Mouse (Mus musculus) thymus, postnatal 14 days (tissue): ENCODE data around the gene Rbbp4.

Experiments
- DNase-seq: peaks from one replicate; pipeline ENCODE4 v3.0.0; 2021

Rbbp4 gene

DNA sequence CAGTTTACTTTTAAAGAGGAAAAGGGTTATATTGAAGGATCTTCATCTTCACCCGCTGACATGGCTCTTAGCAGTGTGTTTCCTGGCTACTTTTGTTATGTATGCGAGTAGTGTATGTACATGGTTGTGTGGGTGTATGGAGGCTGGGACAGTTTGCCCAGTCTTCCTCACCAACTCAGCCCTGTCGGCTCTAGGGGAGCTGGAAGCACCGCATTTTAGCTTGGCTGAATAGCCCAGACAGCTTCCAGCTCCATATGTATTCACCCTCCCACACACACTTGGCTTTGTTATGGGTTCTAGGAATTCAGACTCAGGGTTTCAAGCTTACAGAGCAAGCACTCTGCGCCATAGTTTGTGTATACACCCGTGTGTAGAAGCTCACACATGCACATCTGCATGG is 15.9 kb upstream of the Rbbp4 start:
- DNase-seq, result no peak

DNA sequence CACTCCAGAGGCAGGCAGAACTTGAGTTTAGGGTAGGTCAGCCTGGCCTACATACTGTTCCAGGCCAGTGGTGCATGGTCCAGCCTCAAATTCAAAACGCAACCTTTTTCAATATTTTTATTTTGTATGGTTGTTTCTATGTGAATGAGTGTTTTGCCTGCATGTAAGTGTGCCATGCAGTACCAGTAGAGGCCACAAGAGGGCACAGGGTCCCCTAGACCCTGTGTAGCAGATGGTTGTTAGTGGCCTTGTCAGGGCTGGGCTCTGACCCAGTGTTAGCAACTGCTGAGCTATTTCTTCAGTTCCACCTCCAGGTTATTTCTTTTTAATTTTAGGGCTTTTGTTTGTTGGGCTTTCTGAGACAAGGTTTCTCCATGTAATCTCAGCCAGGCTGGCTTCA is 15.5 kb upstream of the Rbbp4 start:
- peak; percentile 82 for DNase-seq

- DNase-seq, result no peak
Measured at GRCm38 (mm10) chr4:129346481-129347154, 11.4 kb upstream of the Rbbp4 start.

DNA sequence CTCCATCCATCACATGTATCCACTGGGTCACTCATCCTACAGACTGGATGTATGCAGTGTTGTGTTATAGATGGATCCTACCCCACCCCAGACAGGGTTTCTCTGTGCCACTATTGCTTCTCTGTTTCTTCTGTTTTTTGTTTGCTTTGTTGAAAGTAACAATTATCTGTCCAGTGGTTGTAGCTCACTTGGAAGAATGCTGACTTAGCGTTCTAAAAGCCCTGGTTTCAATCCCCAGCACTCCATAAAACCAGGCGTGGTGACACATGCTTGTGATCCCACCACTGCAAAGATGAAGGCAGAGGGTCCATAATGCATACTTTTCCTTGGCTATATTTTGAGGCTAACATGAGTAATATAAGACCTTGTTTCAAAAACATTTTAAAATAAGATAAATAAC is 7.5 kb upstream of the Rbbp4 start:
- DNase-seq, result no peak

GRCm38 (mm10) chr4:129341888-129342287 is 6.7 kb upstream of the Rbbp4 start:
- DNase-seq, result no peak

- no peak for DNase-seq
Measured at GRCm38 (mm10) chr4:129339743-129340142, 4.6 kb upstream of the Rbbp4 start.

- DNase-seq, result no peak
Measured at GRCm38 (mm10) chr4:129336291-129336690, 1.1 kb upstream of the Rbbp4 start.

DNA sequence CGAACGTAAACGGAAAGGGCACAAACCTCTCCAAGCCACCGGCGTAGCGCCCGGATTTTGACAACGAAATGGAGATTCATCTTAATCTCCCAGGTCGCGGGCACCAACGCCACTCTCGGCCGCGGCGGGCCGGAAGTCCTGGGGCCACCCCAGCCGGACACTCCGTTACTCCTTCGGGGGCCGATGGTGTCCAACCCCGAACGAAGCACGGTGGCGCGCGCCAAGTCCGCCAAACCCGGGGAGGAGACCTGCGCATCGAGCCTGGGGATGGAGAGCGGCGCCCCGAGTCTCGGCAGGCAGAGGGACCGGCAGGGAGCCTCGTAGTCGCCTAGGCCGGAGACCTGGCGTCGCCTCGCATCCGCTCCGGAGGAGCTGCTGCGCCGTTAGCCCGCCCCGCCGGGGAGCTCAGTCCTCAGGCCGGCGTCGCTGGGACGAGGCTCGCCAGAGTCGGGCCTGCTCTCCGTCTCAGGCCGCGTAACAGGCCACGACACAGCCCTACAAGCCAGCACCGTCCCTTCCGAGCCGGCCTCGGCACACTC is 424 bp downstream of the Rbbp4 start:
- DNase-seq, result no peak

- DNase-seq, result no peak
Measured at GRCm38 (mm10) chr4:129332846-129333245, 2.3 kb downstream of the Rbbp4 start.

- no peak for DNase-seq
Measured at GRCm38 (mm10) chr4:129326191-129326590, 9.0 kb downstream of the Rbbp4 start.

GRCm38 (mm10) chr4:129324756-129325155 is 10.4 kb downstream of the Rbbp4 start:
- DNase-seq, result no peak

DNA sequence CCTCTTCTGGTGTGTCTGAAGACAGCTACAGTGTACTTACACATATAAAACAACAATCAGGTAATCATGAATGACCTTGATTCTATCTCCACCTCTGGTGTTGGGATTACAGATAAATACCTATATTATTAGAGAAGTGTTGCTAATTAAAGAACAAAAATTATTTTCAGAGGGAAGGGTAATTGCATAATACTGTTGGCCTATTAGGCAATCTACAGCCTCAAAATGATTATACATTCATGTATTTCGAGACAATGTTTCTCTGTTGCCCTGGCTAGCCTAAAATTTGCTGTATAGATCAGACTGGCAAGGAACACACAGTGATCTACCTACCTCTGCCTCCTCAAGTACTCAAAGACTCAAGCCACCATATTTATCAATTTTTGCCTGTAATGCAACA is 11.7 kb downstream of the Rbbp4 start:
- no peak for DNase-seq

GRCm38 (mm10) chr4:129322042-129322441 is 13.1 kb downstream of the Rbbp4 start:
- no peak for DNase-seq

DNA sequence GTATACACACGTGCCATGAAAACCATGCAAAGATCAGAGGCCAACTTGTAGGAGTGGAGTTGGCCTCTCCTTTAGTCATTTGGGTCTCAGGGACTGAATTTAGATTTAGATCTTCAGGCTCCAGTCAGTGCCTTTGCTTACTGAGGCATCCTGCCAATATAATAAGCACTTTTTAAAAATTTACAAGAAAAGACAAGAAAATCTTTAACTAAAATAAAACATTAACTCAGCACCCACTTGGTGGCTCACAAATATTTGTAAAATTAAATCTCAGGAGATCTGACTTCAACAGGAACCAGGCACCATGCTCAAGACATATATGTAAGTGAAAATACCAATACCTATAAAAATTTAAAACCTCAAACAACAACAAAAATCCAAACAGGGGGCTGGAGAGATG is 14.3 kb downstream of the Rbbp4 start:
- DNase-seq, result no peak

DNA sequence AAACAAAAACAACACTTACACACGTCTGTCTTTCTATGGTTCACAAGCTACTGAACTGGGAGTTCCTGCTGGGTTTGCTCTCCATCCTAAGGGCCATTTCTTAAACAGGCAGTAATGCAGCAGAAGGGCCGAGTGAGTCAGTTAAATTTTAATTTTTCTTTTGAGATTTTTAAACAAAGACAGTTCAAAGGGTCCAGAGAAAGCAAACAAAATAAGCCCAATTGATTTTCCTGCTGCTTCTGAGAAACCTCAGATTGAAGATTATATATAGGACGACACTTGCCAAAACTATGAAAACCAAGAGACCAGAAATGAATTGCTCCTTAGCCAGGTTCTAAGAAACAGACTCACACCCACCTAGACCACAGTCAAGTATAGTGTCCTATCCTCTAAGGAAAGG is 21.3 kb downstream of the Rbbp4 start:
- no peak for DNase-seq

GRCm38 (mm10) chr4:129307936-129308335 is 27.2 kb downstream of the Rbbp4 start:
- no peak for DNase-seq

DNA sequence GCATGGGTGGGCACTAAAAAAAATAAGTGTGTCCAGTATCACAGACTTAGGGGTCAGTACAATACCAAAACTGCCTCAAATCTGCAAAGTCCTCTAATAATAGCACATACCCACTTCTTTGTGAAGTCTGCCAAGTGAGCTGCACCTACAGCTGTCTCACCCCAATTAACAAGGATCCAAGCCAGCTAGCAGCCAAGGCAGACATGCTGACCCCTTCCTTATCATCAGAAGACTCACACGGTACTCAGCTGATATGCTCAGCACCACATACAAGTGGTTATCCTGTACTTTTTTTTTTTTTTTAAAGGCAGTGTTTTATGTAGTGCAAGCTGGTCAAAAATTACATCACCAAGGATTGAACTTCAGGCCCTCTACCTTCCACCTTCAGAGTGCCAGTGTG is 30.9 kb downstream of the Rbbp4 start:
- DNase-seq, result no peak

- no peak for DNase-seq
Measured at GRCm38 (mm10) chr4:129303816-129304215, 31.4 kb downstream of the Rbbp4 start.

DNA sequence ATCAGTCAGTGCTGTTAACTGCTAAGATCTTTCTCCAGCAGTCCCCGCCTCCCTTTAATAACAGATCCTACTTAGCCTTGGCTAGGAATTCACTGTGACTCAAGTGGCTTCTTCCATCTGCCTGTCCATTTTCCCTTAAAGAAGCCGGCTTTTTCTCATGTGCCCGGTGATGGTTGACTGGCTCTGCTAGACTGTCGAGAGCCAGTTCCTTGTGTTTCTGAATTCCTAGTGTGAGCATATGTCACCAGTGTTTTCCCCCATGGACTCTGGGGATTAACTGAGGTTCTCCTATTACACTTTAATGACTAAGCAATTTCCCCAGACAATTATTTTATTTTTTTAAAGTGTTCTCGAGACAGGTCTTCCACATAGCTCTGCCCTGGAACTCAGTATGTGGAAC is 31.8 kb downstream of the Rbbp4 start:
- DNase-seq, result no peak

DNA sequence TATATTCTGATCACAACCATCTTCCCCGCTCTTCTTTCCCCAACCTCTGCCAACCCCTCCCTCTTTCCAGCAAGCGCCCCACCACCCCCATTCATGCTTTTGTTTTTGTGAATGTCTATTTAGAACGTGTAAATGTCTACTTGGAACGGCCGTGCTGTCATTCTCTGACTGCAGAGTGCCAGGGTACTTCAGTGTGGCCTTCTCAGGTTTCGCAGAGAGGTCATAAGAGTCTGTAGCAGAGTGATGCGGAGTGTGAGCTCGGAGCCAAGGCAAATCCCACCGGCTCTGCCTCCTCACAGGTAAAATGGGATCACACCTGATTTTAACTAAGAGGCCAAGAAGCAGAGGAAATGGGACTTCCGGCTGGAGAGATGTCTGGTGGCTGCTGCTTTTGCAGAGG is 36.0 kb downstream of the Rbbp4 start:
- DNase-seq, result no peak

GRCm38 (mm10) chr4:129297724-129298123 is 37.4 kb downstream of the Rbbp4 start:
- DNase-seq, result no peak

DNA sequence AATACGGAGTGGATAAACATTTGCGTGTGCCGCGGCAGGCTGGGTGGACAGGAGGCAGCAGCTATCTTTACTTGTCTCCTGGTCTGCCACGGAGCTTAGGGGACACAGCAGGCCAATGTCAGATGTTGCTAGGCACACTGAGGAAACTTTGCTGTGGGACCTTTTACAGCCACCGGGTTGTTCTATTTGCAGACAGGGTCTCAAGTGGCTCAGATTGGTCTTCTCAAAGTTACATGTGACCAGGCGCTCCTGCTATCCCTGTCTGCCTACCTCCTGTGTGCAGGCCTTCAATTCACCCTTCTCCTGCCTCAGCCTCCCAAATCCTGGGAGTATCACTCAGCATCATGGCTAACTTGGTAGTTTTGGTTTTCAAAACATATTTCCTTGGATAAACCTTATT is 39.1 kb downstream of the Rbbp4 start:
- DNase-seq, result no peak

GRCm38 (mm10) chr4:129295188-129295587 is 40.0 kb downstream of the Rbbp4 start:
- DNase-seq, result no peak

DNA sequence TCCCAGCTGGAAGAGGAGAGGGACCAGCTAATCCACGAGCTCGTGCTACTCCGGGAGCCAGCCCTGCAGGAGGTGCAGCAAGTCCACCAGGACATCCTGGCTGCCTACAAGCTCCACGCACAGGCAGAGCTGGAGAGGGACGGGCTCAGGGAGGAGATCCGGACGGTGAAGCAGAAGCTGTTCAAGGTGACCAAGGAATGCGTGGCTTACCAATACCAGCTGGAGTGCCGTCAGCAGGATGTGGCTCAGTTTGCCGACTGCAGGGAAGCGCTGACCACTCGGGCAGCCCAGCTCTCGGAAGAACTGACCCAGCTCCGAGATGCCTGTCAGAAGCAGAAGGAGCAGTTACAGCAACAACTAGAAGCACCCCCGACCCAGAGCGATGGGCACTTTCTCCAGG is 41.5 kb downstream of the Rbbp4 start:
- no peak for DNase-seq

GRCm38 (mm10) chr4:129292831-129293230 is 42.3 kb downstream of the Rbbp4 start:
- no peak for DNase-seq
